Mouse (Mus musculus) intestine, embryonic 15.5 days (tissue): Measurements from ENCODE around the gene Yes1. TPM values are rescaled to one million over a fixed set of nuclear protein-coding genes. Genes with fewer than 3 reads are reported as not detected.

Experiments used
- ATAC-seq: fragments of 200-750 bp; cut with Nextera tagmentation; 2 replicates; pipeline ENCODE4 v1.8.0; 2017; ENCODE audit warnings: moderate TSS enrichment, moderate library complexity
- H3K27ac ChIP-seq: fragments of 300-500 bp; sonication (generic); 2 replicates; pipeline ENCODE4 v1.5.1; 2015; ENCODE audit warnings: mild to moderate bottlenecking, inconsistent platforms
- H3K27me3 ChIP-seq: fragments of 300-500 bp; sonication (generic); replicated peaks from 2 replicates; pipeline ENCODE4 v1.6.1; 2015; ENCODE audit warnings: inconsistent platforms
- H3K36me3 ChIP-seq: fragments of 300-500 bp; sonication (generic); 2 replicates; pipeline ENCODE4 v1.6.1; 2015; ENCODE audit warnings: inconsistent platforms
- H3K4me1 ChIP-seq: fragments of 300-500 bp; sonication (generic); replicated peaks from 2 replicates; pipeline ENCODE4 v1.6.1; 2015; ENCODE audit warnings: inconsistent platforms
- H3K4me2 ChIP-seq: fragments of 300-500 bp; sonication (generic); replicated peaks from 2 replicates; pipeline ENCODE4 v1.6.1; 2015; ENCODE audit warnings: mild to moderate bottlenecking, inconsistent platforms
- H3K4me3 ChIP-seq: fragments of 300-500 bp; sonication (generic); replicated peaks from 2 replicates; pipeline ENCODE4 v1.5.1; 2015; ENCODE audit warnings: inconsistent platforms
- H3K9ac ChIP-seq: fragments of 300-500 bp; sonication (generic); 2 replicates; pipeline ENCODE4 v1.6.1; 2015; ENCODE audit warnings: inconsistent platforms
- H3K9me3 ChIP-seq: fragments of 300-500 bp; sonication (generic); 2 replicates; pipeline ENCODE4 v1.6.1; 2016; ENCODE audit warnings: inconsistent platforms
- whole genome bisulfite sequencing: fragments of 180-500 bp; shearing (Covaris S2); methylation state at CpG from one replicate; pipeline ENCODE4 v1.1.7; 2015; 5-methylcytosine and 5-hydroxymethylcytosine counted together
- polyA plus RNA-seq: library from polyadenylated mRNA; unstranded; fragments of >200 nt; fragmentation: Nextera tagmentation; extraction: Ambion mirVana; gene quantifications from 2 replicates; pipeline ENCODE4 v1.2.1, GENCODE M21; 2015

The Yes1 gene
- polyA plus RNA-seq: 31.5 and 35.4 TPM in 2 replicates

GRCm38 (mm10) chr5:32610801-32611340, at the start of gene Yes1:
TSS of gene Yes1 (plus strand) at chr5:32611171.
- Histone ChIP-seq H3K4me2 (peak within 1 kb of the TSS; percentile 71), H3K9me3 (no peaks in the 10 kb centered on the region), H3K27ac (peak within 1 kb of the TSS; percentile 86), H3K9ac (peak within 1 kb of the TSS; percentile 91), H3K36me3 (no peaks in the 10 kb centered on the region), H3K27me3 (no peaks in the 10 kb centered on the region), H3K4me3 (peak within 1 kb of the TSS; percentile 92), H3K4me1 (no peaks in the 10 kb centered on the region)
- under 1% methylated on average over 68 of the region's 69 CpGs for WGBS
- ATAC-seq: peak; percentile 99

DNA sequence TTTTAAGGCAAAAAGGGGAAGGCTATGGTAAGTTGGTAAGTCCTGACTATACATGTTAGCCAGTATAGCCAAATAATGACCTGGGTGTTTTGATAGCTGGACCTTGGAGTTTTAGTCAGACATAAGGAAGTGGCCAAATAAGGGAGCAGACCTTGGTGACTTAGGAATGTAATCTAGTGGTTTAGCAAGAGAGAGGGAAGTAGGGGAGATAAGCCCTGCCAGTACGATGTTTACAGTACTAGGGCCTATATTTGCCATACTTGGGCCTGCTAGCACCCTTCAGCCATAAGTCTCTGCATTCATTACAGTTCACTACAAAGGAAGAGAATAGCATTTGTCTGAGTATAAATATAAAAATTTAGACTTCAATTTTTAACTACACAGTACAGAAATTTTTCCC, 46.3 kb upstream of the Yes1 start:
- no peak overlapping the region for H3K9ac ChIP-seq
- ATAC-seq: no peak
- no peaks in the 10 kb centered on the region for H3K9me3 ChIP-seq
- no peak overlapping the region for H3K4me3 ChIP-seq
- no peaks in the 10 kb centered on the region for H3K36me3 ChIP-seq
- H3K27ac ChIP-seq: no peak overlapping the region
- no peaks in the 10 kb centered on the region for H3K4me1 ChIP-seq
- 22% methylated on average over 1 of the region's 1 CpGs for WGBS
- H3K27me3 ChIP-seq: no peaks in the 10 kb centered on the region
- no peak overlapping the region for H3K4me2 ChIP-seq

- H3K27ac ChIP-seq: no peak overlapping the region
- no peaks in the 10 kb centered on the region for H3K9me3 ChIP-seq
- no peaks in the 10 kb centered on the region for H3K36me3 ChIP-seq
- no peak overlapping the region for H3K9ac ChIP-seq
- no peak overlapping the region for H3K4me2 ChIP-seq
- H3K4me3 ChIP-seq: no peak overlapping the region
- 65% methylated on average over 5 of the region's 5 CpGs for WGBS
- no peaks in the 10 kb centered on the region for H3K4me1 ChIP-seq
- no peak for ATAC-seq
- H3K27me3 ChIP-seq: no peaks in the 10 kb centered on the region
Observed at GRCm38 (mm10) chr5:32571802-32572201, 39.2 kb upstream of the Yes1 start.

DNA sequence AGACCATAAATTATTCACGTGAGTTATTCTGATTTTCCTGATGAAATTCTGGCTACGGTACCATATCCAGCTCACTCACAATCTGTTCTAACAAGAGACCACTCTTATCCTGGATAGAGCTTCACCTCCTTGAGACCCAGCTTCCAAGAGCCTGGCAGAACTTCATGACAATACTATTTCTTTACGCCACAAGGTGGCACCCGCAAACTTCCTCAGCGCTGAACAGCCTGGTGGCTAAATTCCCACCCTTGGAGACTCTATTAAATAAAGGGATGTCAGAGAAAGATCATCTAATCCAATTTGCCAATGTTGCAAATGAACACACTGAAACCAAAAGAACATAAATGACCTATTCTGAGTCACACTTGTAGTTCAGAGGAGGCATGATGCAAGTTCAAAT, 22.8 kb upstream of the Yes1 start:
- Histone ChIP-seq H3K4me1 (no peaks in the 10 kb centered on the region), H3K4me2 (no peak overlapping the region), H3K27ac (no peak overlapping the region), H3K4me3 (no peak overlapping the region), H3K36me3 (no peaks in the 10 kb centered on the region), H3K9me3 (no peaks in the 10 kb centered on the region), H3K27me3 (no peaks in the 10 kb centered on the region), H3K9ac (no peak overlapping the region)
- 17% methylated on average over 5 of the region's 5 CpGs for WGBS
- no peak for ATAC-seq

DNA sequence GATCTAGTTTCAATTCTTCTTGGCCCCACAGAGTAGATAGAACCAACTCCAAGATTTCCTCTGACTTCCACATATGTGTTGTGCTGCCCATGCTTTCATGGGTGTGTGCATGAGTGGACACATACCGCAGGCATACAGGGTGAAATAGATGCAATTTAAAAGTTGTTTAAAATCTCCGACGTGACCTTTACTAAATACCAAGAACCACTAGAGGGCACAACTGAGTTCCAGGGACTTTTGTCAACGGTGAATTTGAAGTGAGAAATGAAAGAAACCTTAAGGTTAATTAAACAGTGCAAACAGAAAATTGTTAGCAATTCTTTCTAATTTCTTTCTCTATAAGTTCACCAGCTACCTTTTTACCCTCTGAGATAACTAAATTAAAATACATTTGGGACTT, 17.2 kb upstream of the Yes1 start:
- H3K27ac ChIP-seq: no peak overlapping the region
- H3K9ac ChIP-seq: no peak overlapping the region
- H3K27me3 ChIP-seq: no peaks in the 10 kb centered on the region
- no peak overlapping the region for H3K4me2 ChIP-seq
- WGBS: 24% methylated on average over 4 of the region's 4 CpGs
- no peaks in the 10 kb centered on the region for H3K4me1 ChIP-seq
- no peak overlapping the region for H3K4me3 ChIP-seq
- no peak for ATAC-seq
- no peaks in the 10 kb centered on the region for H3K9me3 ChIP-seq
- H3K36me3 ChIP-seq: no peaks in the 10 kb centered on the region

GRCm38 (mm10) chr5:32594358-32594757, 16.6 kb upstream of the Yes1 start:
- no peak for ATAC-seq
- WGBS: 67% methylated on average over 5 of the region's 5 CpGs
- no peak overlapping the region for H3K27ac ChIP-seq

GRCm38 (mm10) chr5:32605911-32606310, 5.1 kb upstream of the Yes1 start:
- no peak for ATAC-seq
- 79% methylated on average over 1 of the region's 1 CpGs for WGBS

More at GRCm38 (mm10) chr5:32594358-32594757, 16.6 kb upstream of the Yes1 start:
- no peaks in the 10 kb centered on the region for H3K4me1 ChIP-seq
- H3K27me3 ChIP-seq: no peaks in the 10 kb centered on the region
- H3K36me3 ChIP-seq: no peaks in the 10 kb centered on the region
- no peak overlapping the region for H3K9ac ChIP-seq
- no peak overlapping the region for H3K4me3 ChIP-seq
- H3K9me3 ChIP-seq: no peaks in the 10 kb centered on the region
- H3K4me2 ChIP-seq: no peak overlapping the region

GRCm38 (mm10) chr5:32607776-32608355, 3.1 kb upstream of the Yes1 start:
- 27% methylated on average over 2 of the region's 2 CpGs for WGBS
- ATAC-seq: no peak
- H3K4me1 ChIP-seq: no peaks in the 10 kb centered on the region

More at GRCm38 (mm10) chr5:32605911-32606310, 5.1 kb upstream of the Yes1 start:
- Histone ChIP-seq H3K4me2 (no peak overlapping the region), H3K4me3 (no peak overlapping the region), H3K27ac (no peak overlapping the region), H3K27me3 (no peaks in the 10 kb centered on the region), H3K36me3 (no peaks in the 10 kb centered on the region), H3K9me3 (no peaks in the 10 kb centered on the region), H3K9ac (no peak overlapping the region), H3K4me1 (no peaks in the 10 kb centered on the region)

DNA sequence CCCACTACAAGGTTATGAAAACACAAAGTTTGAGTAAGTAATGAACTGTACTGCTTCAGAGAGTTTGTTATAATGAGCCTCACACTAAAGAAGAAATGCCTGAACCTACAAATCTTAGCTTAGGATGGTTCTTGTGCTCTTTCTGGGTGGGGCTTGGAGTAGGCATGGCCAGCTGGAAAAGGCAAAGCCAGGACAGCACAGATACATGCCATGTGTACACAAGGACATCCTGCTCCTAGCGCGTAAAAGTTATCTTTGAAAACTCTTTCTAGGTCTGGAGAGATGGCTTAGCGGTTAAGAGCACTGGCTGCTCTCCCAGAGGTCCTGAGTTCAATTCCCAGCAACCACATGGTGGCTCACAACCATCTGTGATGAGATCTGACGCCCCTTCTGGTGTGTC, 2.5 kb upstream of the Yes1 start:
- Histone ChIP-seq H3K27ac (0 out of 2 replicates have a peak overlapping the region, but pooled peaks have one; percentile 13), H3K4me1 (no peaks in the 10 kb centered on the region), H3K4me3 (no peak overlapping the region), H3K36me3 (no peaks in the 10 kb centered on the region), H3K9ac (no peak overlapping the region), H3K9me3 (no peaks in the 10 kb centered on the region), H3K27me3 (no peaks in the 10 kb centered on the region), H3K4me2 (no peak overlapping the region)
- 83% methylated on average over 4 of the region's 4 CpGs for WGBS
- no peak for ATAC-seq

More at GRCm38 (mm10) chr5:32607776-32608355, 3.1 kb upstream of the Yes1 start:
- Histone ChIP-seq H3K27me3 (no peaks in the 10 kb centered on the region), H3K36me3 (no peaks in the 10 kb centered on the region), H3K27ac (0 out of 2 replicates have a peak overlapping the region, but pooled peaks have one; percentile 13), H3K9ac (no peak overlapping the region; the same call in 1 of the 2 replicates), H3K4me3 (no peak overlapping the region), H3K4me2 (no peak overlapping the region), H3K9me3 (no peaks in the 10 kb centered on the region)

GRCm38 (mm10) chr5:32610064-32610800, 739 bp upstream of the Yes1 start:
- H3K4me2 ChIP-seq: peak overlapping the region; percentile 71
- H3K9ac ChIP-seq: peak overlapping the region; percentile 91
- H3K36me3 ChIP-seq: no peaks in the 10 kb centered on the region
- H3K9me3 ChIP-seq: no peaks in the 10 kb centered on the region
- H3K27me3 ChIP-seq: no peaks in the 10 kb centered on the region
- peak overlapping the region; percentile 86 for H3K27ac ChIP-seq
- ATAC-seq: peak; percentile 63
- H3K4me1 ChIP-seq: no peaks in the 10 kb centered on the region
- WGBS: 17% methylated on average over 21 of the region's 21 CpGs
- H3K4me3 ChIP-seq: peak overlapping the region; percentile 92

- under 1% methylated on average over 53 of the region's 54 CpGs for WGBS
- ATAC-seq: peak; percentile 78
- no peaks in the 10 kb centered on the region for H3K36me3 ChIP-seq
- no peaks in the 10 kb centered on the region for H3K4me1 ChIP-seq
- H3K9me3 ChIP-seq: no peaks in the 10 kb centered on the region
- peak overlapping the region; percentile 92 for H3K4me3 ChIP-seq
- no peaks in the 10 kb centered on the region for H3K27me3 ChIP-seq
- H3K9ac ChIP-seq: peak overlapping the region; percentile 91
- H3K27ac ChIP-seq: peak overlapping the region; percentile 86
- peak overlapping the region; percentile 71 for H3K4me2 ChIP-seq
Observed at GRCm38 (mm10) chr5:32611341-32611961, 480 bp downstream of the Yes1 start.

DNA sequence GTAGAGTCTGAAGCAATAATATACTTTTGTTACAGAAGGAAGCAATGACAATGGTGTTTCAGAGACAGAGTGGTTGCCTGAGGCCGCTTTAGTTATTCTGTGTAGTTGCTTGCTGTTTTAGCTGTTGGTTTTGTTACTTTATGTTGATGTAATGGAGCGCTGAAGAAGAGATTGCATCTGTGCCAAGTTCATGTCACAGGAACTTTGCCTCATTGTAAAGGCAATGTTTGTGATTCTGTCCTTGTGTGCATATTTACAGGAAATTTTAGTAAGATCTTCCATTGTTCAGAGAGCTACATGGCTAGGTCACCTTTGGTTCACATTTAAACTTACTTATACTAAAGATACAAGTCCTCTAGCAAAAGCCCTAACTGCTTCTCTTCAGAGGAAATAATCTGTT, 3.3 kb downstream of the Yes1 start:
- 79% methylated on average over 2 of the region's 2 CpGs for WGBS
- Histone ChIP-seq H3K4me2 (no peak overlapping the region), H3K9me3 (no peaks in the 10 kb centered on the region), H3K27me3 (no peaks in the 10 kb centered on the region), H3K27ac (peak overlapping the region; percentile 11; the same call in 1 of the 2 replicates), H3K36me3 (no peaks in the 10 kb centered on the region), H3K9ac (no peak overlapping the region), H3K4me3 (no peak overlapping the region), H3K4me1 (0 out of 2 replicates have a peak, but pooled peaks cover 3% of the 10 kb centered on the region)
- ATAC-seq: no peak
